Mouse (Mus musculus): Measurements from ENCODE around the gene Tcea2.
A peak's percentile ranks its signal among the peaks of the same experiment; 100 is the strongest.

The Tcea2 gene

GRCm38 (mm10) chr2:181714903-181715326 is 34.8 kb downstream of the Tcea2 start, which contains the start of gene Oprl1:
Gene Oprl1 (plus strand): TSS chr2:181715016.
- no peak for DNase-seq (ENCODE audit: low spot score)

- DNase-seq (ENCODE audit: low spot score) = no peak
These were observed 35.3 kb downstream of the Tcea2 start for GRCm38 (mm10) chr2:181715382-181715781.

GRCm38 (mm10) chr2:181716991-181717390 is 36.9 kb downstream of the Tcea2 start:
- no peak for DNase-seq (ENCODE audit: low spot score)

GRCm38 (mm10) chr2:181720061-181720460 is 40.0 kb downstream of the Tcea2 start:
- no peak for DNase-seq (ENCODE audit: low spot score)

- DNase-seq (ENCODE audit: low spot score) = no peak
These were observed 41.1 kb downstream of the Tcea2 start for GRCm38 (mm10) chr2:181721200-181721599.

GRCm38 (mm10) chr2:181722213-181722612 is 42.1 kb downstream of the Tcea2 start:
- DNase-seq (ENCODE audit: low spot score) = no peak

GRCm38 (mm10) chr2:181727659-181728262 is 47.7 kb downstream of the Tcea2 start:
- DNase-seq (ENCODE audit: low spot score) = no peak

- DNase-seq (ENCODE audit: low spot score) = peak; percentile 26
These were observed 49.9 kb downstream of the Tcea2 start for GRCm38 (mm10) chr2:181730051-181730450.

Measured in T-cell, adult 2 months (primary cell).